Mouse (Mus musculus): Measurements from ENCODE around the gene Abca1. TPM values are rescaled to one million over a fixed set of nuclear protein-coding genes. Genes with fewer than 3 reads are reported as not detected.

The Abca1 gene
- polyA plus RNA-seq, 1 experiment from 2014 or later = 3.6 TPM

- H3K4me1 ChIP-seq (replicated peaks) = peaks cover 17% of the 10 kb centered on the region
- H3K9me3 ChIP-seq = no peaks in the 10 kb centered on the region
- WGBS = 94% methylated on average over 12 of the region's 12 CpGs
- no peak for DNase-seq (ENCODE audit: low spot score)
- no peak overlapping the region for H3K4me3 ChIP-seq
- no peak overlapping the region for H3K27ac ChIP-seq
- no peaks in the 10 kb centered on the region for H3K27me3 ChIP-seq (ENCODE audit: insufficient read depth, poor library complexity, severe bottlenecking)
- H3K36me3 ChIP-seq = no peaks in the 10 kb centered on the region
Measured at GRCm38 (mm10) chr4:53146227-53146949, 13.3 kb downstream of the Abca1 start.

- no peak overlapping the region for H3K4me3 ChIP-seq
- H3K36me3 ChIP-seq = no peaks in the 10 kb centered on the region
- H3K9me3 ChIP-seq = no peaks in the 10 kb centered on the region
- WGBS = 83% methylated on average over 12 of the region's 12 CpGs
- no peak overlapping the region for H3K27ac ChIP-seq
- H3K27me3 ChIP-seq (ENCODE audit: insufficient read depth, poor library complexity, severe bottlenecking) = no peaks in the 10 kb centered on the region
- DNase-seq (ENCODE audit: low spot score) = no peak
- peaks cover 17% of the 10 kb centered on the region for H3K4me1 ChIP-seq (replicated peaks)
Measured at GRCm38 (mm10) chr4:53145434-53146168, 14.1 kb downstream of the Abca1 start.

DNA sequence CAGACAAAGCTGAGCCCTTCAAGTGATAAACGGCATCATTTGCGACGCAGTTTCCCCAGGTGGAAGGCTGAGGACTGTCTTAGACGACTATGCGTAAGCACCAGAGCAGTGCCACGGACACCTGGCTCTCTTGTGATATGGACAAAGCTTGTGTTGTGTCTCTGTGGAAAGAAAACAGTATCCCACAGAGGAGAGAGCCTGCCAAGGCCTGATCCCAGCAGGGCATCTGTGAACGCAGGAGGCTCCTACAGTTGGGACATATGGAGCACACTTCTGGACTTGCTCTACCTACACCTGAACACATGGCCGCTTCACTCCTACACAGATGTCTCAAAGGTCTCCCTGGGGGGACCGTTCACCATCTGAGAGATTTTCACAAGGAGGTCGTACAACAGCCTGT is 15.1 kb downstream of the Abca1 start:
- Histone ChIP-seq H3K4me3 (no peak overlapping the region), H3K36me3 (no peaks in the 10 kb centered on the region), H3K9me3 (no peaks in the 10 kb centered on the region), H3K4me1 (replicated peaks) (peaks cover 17% of the 10 kb centered on the region), H3K27ac (no peak overlapping the region), H3K27me3 (ENCODE audit: insufficient read depth, poor library complexity, severe bottlenecking) (no peaks in the 10 kb centered on the region)
- no peak for DNase-seq (ENCODE audit: low spot score)
- WGBS = 74% methylated on average over 10 of the region's 10 CpGs

DNA sequence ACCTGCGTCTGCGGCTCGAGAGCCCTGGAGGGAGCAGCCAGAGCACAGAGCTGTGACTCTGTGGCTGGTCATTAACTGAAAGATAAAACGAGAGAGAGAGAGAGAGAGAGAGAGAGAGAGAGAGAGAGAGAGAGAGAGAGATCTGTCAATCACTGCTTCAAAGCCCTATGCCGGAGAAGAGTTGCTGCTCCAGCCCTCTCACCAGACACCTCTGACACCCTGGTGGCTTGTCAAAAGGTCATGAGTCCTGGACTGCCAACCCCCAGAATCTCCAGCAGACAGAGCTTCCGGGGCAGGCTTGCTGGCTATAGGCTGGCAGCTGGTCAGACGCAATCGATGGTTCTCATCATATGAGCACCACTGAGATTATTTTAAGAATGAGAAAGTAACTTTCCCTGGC is 15.7 kb downstream of the Abca1 start:
- no peaks in the 10 kb centered on the region for H3K36me3 ChIP-seq
- no peaks in the 10 kb centered on the region for H3K9me3 ChIP-seq
- H3K4me3 ChIP-seq = no peak overlapping the region
- H3K27me3 ChIP-seq (ENCODE audit: insufficient read depth, poor library complexity, severe bottlenecking) = no peaks in the 10 kb centered on the region
- H3K27ac ChIP-seq = no peak overlapping the region
- 43% methylated on average over 8 of the region's 8 CpGs for WGBS
- peaks cover 17% of the 10 kb centered on the region for H3K4me1 ChIP-seq (replicated peaks)
- no peak for DNase-seq (ENCODE audit: low spot score)

DNA sequence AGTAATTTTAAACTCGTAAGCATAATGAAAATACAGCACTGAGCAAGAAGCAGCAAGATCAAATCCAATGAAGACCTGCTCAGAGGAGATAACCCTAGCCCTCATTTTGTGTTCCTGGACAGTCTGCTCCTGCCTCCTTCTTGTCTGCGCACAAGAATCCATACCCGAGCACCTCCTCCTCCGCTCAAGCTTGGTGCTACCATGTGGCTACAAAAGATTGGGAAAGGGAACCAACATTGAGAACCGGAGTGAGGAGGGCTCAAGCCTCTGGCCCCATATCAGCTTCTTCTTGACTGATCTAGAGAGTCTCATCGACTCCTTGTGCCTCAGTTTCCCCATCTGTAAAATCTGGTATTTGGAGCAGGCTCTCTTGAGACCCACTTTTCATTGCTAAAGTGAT is 19.0 kb downstream of the Abca1 start:
- WGBS = 93% methylated on average over 6 of the region's 6 CpGs
- DNase-seq (ENCODE audit: low spot score) = no peak
- peaks cover 12% of the 10 kb centered on the region; the same call in 1 of the 2 replicates for H3K4me1 ChIP-seq (replicated peaks)
- H3K4me3 ChIP-seq = no peak overlapping the region
- H3K27me3 ChIP-seq (ENCODE audit: insufficient read depth, poor library complexity, severe bottlenecking) = no peaks in the 10 kb centered on the region
- no peaks in the 10 kb centered on the region for H3K36me3 ChIP-seq
- no peaks in the 10 kb centered on the region for H3K9me3 ChIP-seq
- no peak overlapping the region for H3K27ac ChIP-seq

GRCm38 (mm10) chr4:53139495-53139894 is 20.2 kb downstream of the Abca1 start:
- Histone ChIP-seq H3K36me3 (no peaks in the 10 kb centered on the region), H3K4me3 (no peak overlapping the region), H3K27ac (no peak overlapping the region), H3K9me3 (no peaks in the 10 kb centered on the region), H3K4me1 (replicated peaks) (peaks cover 10% of the 10 kb centered on the region; the same call in 1 of the 2 replicates), H3K27me3 (ENCODE audit: insufficient read depth, poor library complexity, severe bottlenecking) (no peaks in the 10 kb centered on the region)
- WGBS = 88% methylated on average over 2 of the region's 2 CpGs
- no peak for DNase-seq (ENCODE audit: low spot score)

DNA sequence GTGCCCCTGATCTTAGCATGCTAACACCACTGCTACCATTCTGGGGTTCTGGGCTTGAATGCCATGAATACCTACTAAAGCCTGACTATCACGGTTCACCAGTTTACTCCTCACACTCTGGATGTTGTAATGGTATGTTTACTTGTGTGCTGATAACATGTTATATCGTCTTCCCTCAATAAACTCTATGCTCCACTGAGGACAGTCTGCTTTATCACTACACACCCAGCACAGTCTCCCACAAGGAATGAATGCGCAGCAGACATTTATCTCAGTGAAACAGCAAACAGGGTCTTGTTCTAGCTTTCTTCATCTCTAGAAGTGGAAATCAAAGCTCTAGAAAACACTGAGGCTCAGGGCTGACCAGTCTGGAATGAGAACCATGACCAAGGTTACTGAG is 20.7 kb downstream of the Abca1 start:
- Histone ChIP-seq H3K27me3 (ENCODE audit: insufficient read depth, poor library complexity, severe bottlenecking) (no peaks in the 10 kb centered on the region), H3K36me3 (no peaks in the 10 kb centered on the region), H3K4me3 (no peak overlapping the region), H3K27ac (no peak overlapping the region), H3K4me1 (replicated peaks) (peaks cover 5% of the 10 kb centered on the region; the same call in 1 of the 2 replicates), H3K9me3 (no peaks in the 10 kb centered on the region)
- 91% methylated on average over 3 of the region's 3 CpGs for WGBS
- no peak for DNase-seq (ENCODE audit: low spot score)

- no peaks in the 10 kb centered on the region for H3K27me3 ChIP-seq (ENCODE audit: insufficient read depth, poor library complexity, severe bottlenecking)
- no peak overlapping the region for H3K27ac ChIP-seq
- H3K9me3 ChIP-seq = no peaks in the 10 kb centered on the region
- no peak overlapping the region for H3K4me3 ChIP-seq
- H3K36me3 ChIP-seq = 0 out of 2 replicates have a peak, but pooled peaks cover 3% of the 10 kb centered on the region
- no peak for DNase-seq (ENCODE audit: low spot score)
- H3K4me1 ChIP-seq (replicated peaks) = no peaks in the 10 kb centered on the region
- 87% methylated on average over 2 of the region's 2 CpGs for WGBS
Measured at GRCm38 (mm10) chr4:53137087-53137486, 22.6 kb downstream of the Abca1 start.

DNA sequence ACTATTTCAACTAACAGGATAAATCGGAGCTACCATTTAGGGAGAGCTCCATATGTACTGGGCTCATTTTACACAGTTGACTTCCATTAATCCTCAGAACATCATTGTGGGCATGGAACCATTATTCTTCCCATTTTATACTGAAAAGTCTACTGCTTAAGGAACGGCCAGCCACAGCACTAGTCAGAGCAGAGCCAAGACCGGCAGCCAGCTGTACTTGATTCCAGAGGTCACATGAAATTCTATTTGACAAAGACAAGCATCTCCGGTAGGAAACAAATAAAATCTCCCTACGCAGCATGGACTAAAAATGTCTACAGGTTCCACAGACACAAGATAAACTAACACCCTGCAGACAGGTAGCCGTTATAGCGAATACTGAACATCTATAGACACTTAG is 24.9 kb downstream of the Abca1 start:
- no peak overlapping the region for H3K4me3 ChIP-seq
- H3K9me3 ChIP-seq = no peaks in the 10 kb centered on the region
- no peaks in the 10 kb centered on the region for H3K4me1 ChIP-seq (replicated peaks)
- no peak for DNase-seq (ENCODE audit: low spot score)
- H3K36me3 ChIP-seq = peaks cover 23% of the 10 kb centered on the region
- no peak overlapping the region for H3K27ac ChIP-seq
- 93% methylated on average over 7 of the region's 7 CpGs for WGBS
- no peaks in the 10 kb centered on the region for H3K27me3 ChIP-seq (ENCODE audit: insufficient read depth, poor library complexity, severe bottlenecking)

- H3K27ac ChIP-seq = no peak overlapping the region
- DNase-seq (ENCODE audit: low spot score) = no peak
- H3K4me1 ChIP-seq (replicated peaks) = no peaks in the 10 kb centered on the region
- peaks cover 28% of the 10 kb centered on the region for H3K36me3 ChIP-seq
- no peak overlapping the region for H3K4me3 ChIP-seq
- WGBS = 91% methylated on average over 4 of the region's 4 CpGs
- no peaks in the 10 kb centered on the region for H3K27me3 ChIP-seq (ENCODE audit: insufficient read depth, poor library complexity, severe bottlenecking)
- no peaks in the 10 kb centered on the region for H3K9me3 ChIP-seq
Measured at GRCm38 (mm10) chr4:53133995-53134394, 25.7 kb downstream of the Abca1 start.

DNA sequence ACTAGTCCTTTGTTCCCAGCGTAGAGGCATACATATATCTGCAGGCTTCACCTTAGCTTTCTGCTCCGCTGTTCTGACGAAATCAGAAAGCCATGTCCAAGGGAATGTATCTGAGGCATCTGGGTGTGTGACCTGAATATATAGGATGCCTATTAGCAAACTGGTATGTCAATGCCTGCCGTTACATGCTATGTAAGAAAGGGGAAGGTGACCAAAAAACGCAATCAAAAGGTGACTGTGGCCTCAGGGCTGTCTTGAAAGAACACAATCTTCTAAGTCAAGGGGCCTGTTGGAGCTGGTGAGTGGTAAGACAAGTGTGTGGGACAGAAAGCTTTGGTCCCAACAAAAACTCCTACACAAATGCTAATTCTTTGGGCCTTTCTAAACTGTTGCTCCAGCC is 28.2 kb downstream of the Abca1 start:
- DNase-seq (ENCODE audit: low spot score) = no peak
- Histone ChIP-seq H3K27me3 (ENCODE audit: insufficient read depth, poor library complexity, severe bottlenecking) (no peaks in the 10 kb centered on the region), H3K36me3 (peaks cover 50% of the 10 kb centered on the region), H3K9me3 (peaks cover 5% of the 10 kb centered on the region), H3K4me3 (no peak overlapping the region), H3K27ac (no peak overlapping the region), H3K4me1 (replicated peaks) (no peaks in the 10 kb centered on the region)
- 90% methylated on average over 5 of the region's 5 CpGs for WGBS

GRCm38 (mm10) chr4:53130622-53131517 is 28.8 kb downstream of the Abca1 start:
- Histone ChIP-seq H3K27ac (no peak overlapping the region), H3K9me3 (peaks cover 7% of the 10 kb centered on the region), H3K36me3 (peaks cover 56% of the 10 kb centered on the region), H3K27me3 (ENCODE audit: insufficient read depth, poor library complexity, severe bottlenecking) (no peaks in the 10 kb centered on the region), H3K4me3 (no peak overlapping the region), H3K4me1 (replicated peaks) (no peaks in the 10 kb centered on the region)
- 63% methylated on average over 6 of the region's 6 CpGs for WGBS
- no peak for DNase-seq (ENCODE audit: low spot score)

Data from hindbrain, embryonic 10.5 days (tissue).